In genomic region chr9:60899201-60899600, GRCm38 (mm10) we compare ENCODE assay signal across 22 mouse cellular contexts.
A peak's percentile ranks its signal among the peaks of the same experiment; 100 is the strongest.
DNase-seq lines count a peak whose midpoint lies in the region; ATAC-seq lines count a peak whose summit lies in the region.
"Had no signal": no experiment of that assay in that cellular context is flagged by ENCODE, and none has a peak within 500 bp of the region (broad histone marks: within the 10 kb centered on the region; RNA-seq: fewer than 3 reads in every experiment).

No protein-coding gene starts in this region.

- no peaks in the 10 kb centered on the region for H3K9me3 ChIP-seq in midbrain, embryonic 10.5 days (replicated peaks)
- H3K9me3 ChIP-seq in midbrain, embryonic 16.5 days (replicated peaks; ENCODE audit: control insufficient read depth, low read length, poor library complexity, severe bottlenecking), result no peaks in the 10 kb centered on the region
- H3K9me3 ChIP-seq in hindbrain, embryonic 13.5 days, result no peaks in the 10 kb centered on the region
- H3K9me3 ChIP-seq: embryonic facial prominence, embryonic 15.5 days; forebrain, embryonic 10.5 days had no signal

- H3K9ac ChIP-seq in midbrain, embryonic 16.5 days (ENCODE audit: low read depth, low read length), result no peak overlapping the region
- no peak overlapping the region for H3K9ac ChIP-seq in hindbrain, embryonic 13.5 days
- H3K9ac ChIP-seq: embryonic facial prominence, embryonic 15.5 days; forebrain, postnatal 0 days; liver, embryonic 14.5 days had no signal

- intact Hi-C loops in gastrocnemius, postnatal 14 days (cut with DNase I; ENCODE audit: low total_unique reads), result loop anchor here (10.0 kb wide), 1 partner anchor 996 kb away; no protein-coding TSS in a partner anchor

- 57% methylated on average over 4 of the region's 4 CpGs for WGBS in midbrain, embryonic 10.5 days
- 40% methylated on average over 4 of the region's 4 CpGs for WGBS in midbrain, embryonic 16.5 days
- 49% methylated on average over 4 of the region's 4 CpGs for WGBS in hindbrain, embryonic 13.5 days

- no peak overlapping the region for H3K4me3 ChIP-seq in midbrain, embryonic 10.5 days
- H3K4me3 ChIP-seq in midbrain, embryonic 16.5 days (ENCODE audit: low read depth, low read length), result no peak overlapping the region
- H3K4me3 ChIP-seq in hindbrain, embryonic 13.5 days, result no peak overlapping the region
- H3K4me3 ChIP-seq: embryonic facial prominence, embryonic 15.5 days; forebrain, embryonic 10.5 days; layer of hippocampus, adult 2 months; myocyte had no signal

- no peaks in the 10 kb centered on the region for H3K36me3 ChIP-seq in midbrain, embryonic 10.5 days
- no peaks in the 10 kb centered on the region for H3K36me3 ChIP-seq in midbrain, embryonic 16.5 days (ENCODE audit: control insufficient read depth, insufficient read depth, low read length)
- no peaks in the 10 kb centered on the region for H3K36me3 ChIP-seq in hindbrain, embryonic 13.5 days
- H3K36me3 ChIP-seq: embryonic facial prominence, embryonic 15.5 days; forebrain, embryonic 10.5 days had no signal

- H3K4me1 ChIP-seq in midbrain, embryonic 10.5 days, result peaks cover 28% of the 10 kb centered on the region
- H3K4me1 ChIP-seq in midbrain, embryonic 16.5 days (ENCODE audit: control insufficient read depth, insufficient read depth, low read length), result peaks cover 14% of the 10 kb centered on the region
- peaks cover 49% of the 10 kb centered on the region for H3K4me1 ChIP-seq in hindbrain, embryonic 13.5 days (replicated peaks)

- ATAC-seq in midbrain, embryonic 16.5 days, result no peak
- no peak for ATAC-seq in hindbrain, embryonic 13.5 days (ENCODE audit: low FRiP score)
- ATAC-seq: forebrain, postnatal 0 days; hindbrain, postnatal 0 days had no signal

- H3K27ac ChIP-seq in midbrain, embryonic 10.5 days (replicated peaks), result 0 out of 2 replicates have a peak overlapping the region, but pooled peaks have one; percentile 14
- H3K27ac ChIP-seq in midbrain, embryonic 16.5 days (ENCODE audit: low read length), result no peak overlapping the region
- H3K27ac ChIP-seq in hindbrain, embryonic 13.5 days, result no peak overlapping the region
- H3K27ac ChIP-seq: embryonic facial prominence, embryonic 15.5 days; forebrain, embryonic 10.5 days; hindbrain, postnatal 0 days; layer of hippocampus, adult 2 months; liver, embryonic 14.5 days had no signal

- DNase-seq in gastrocnemius, postnatal 14 days, result peak; percentile 17
- no peak for DNase-seq in gastrocnemius, postnatal 25 days
- DNase-seq in midbrain, embryonic 10.5 days (ENCODE audit: low spot score), result no peak
- DNase-seq in fat pad, adult 2 months (ENCODE audit: extremely low read depth, low read depth, low spot score), result peak; percentile 80
- no peak for DNase-seq in spleen, postnatal 14 days (ENCODE audit: low spot score in 2 of 2)
- DNase-seq: cerebellum, postnatal 10 days; forebrain, postnatal 0 days; gastrocnemius, postnatal 36 days; kidney, adult 2 months; kidney, postnatal 14 days; layer of hippocampus, postnatal 36 days; lung, postnatal 14 days; spleen, adult 18-20 months; thymus, postnatal 25 days had no signal

- peaks cover 29% of the 10 kb centered on the region for H3K27me3 ChIP-seq in midbrain, embryonic 10.5 days (ENCODE audit: low read depth, poor library complexity, severe bottlenecking)
- H3K27me3 ChIP-seq in midbrain, embryonic 16.5 days (ENCODE audit: control insufficient read depth, insufficient read depth, low read depth, low read length), result peaks cover 7% of the 10 kb centered on the region
- H3K27me3 ChIP-seq in hindbrain, embryonic 13.5 days, result peaks cover 32% of the 10 kb centered on the region

- H3K4me2 ChIP-seq in midbrain, embryonic 16.5 days (ENCODE audit: low read length), result no peak overlapping the region
- no peak overlapping the region for H3K4me2 ChIP-seq in hindbrain, embryonic 13.5 days
- H3K4me2 ChIP-seq: embryonic facial prominence, embryonic 15.5 days had no signal

Comparison
In these comparisons a context has a peak if more than half of its experiments do, and no peak if none do; other contexts are left out.
1. DNase-seq: peak in gastrocnemius, postnatal 14 days (single experiment) and fat pad, adult 2 months (single experiment); none in gastrocnemius, postnatal 25 days (single experiment), midbrain, embryonic 10.5 days (single experiment) and spleen, postnatal 14 days (0 of 2).